Mouse (Mus musculus) testis, adult 2 months (tissue): ENCODE results near the gene Wdpcp. TPM values are rescaled to one million over a fixed set of nuclear protein-coding genes. Genes with fewer than 3 reads are reported as not detected.

Experiments
- H3K27ac ChIP-seq: fragments of 200-500 bp; 2 replicates; pipeline ENCODE4 v1.5.1; 2012; ENCODE audit warnings: low read depth, low read length; ENCODE audit not compliant: control insufficient read depth, insufficient read depth
- H3K27me3 ChIP-seq: fragments of 200-500 bp; 2 replicates; pipeline ENCODE4 v1.6.1; 2012; ENCODE audit warnings: mild to moderate bottlenecking, low read length, moderate library complexity; ENCODE audit not compliant: control insufficient read depth, insufficient read depth
- H3K36me3 ChIP-seq: fragments of 200-500 bp; 2 replicates; pipeline ENCODE4 v1.6.1; 2012; ENCODE audit warnings: mild to moderate bottlenecking, low read length; ENCODE audit not compliant: control insufficient read depth, insufficient read depth
- H3K4me1 ChIP-seq: fragments of 200-500 bp; 2 replicates; pipeline ENCODE4 v1.6.1; 2012; ENCODE audit warnings: low read length; ENCODE audit not compliant: control insufficient read depth, insufficient read depth
- H3K4me3 ChIP-seq: fragments of 200-500 bp; 2 replicates; pipeline ENCODE4 v1.5.1; 2012; ENCODE audit warnings: low read depth, mild to moderate bottlenecking, low read length, moderate library complexity, mixed read lengths; ENCODE audit not compliant: control insufficient read depth
- CTCF ChIP-seq: fragments of 200-500 bp; IDR thresholded peaks from 2 replicates; pipeline ENCODE4 v1.5.1; 2012; ENCODE audit warnings: low read depth, mild to moderate bottlenecking, inconsistent platforms, low read length, moderate library complexity; ENCODE audit not compliant: control insufficient read depth, insufficient read depth, insufficient replicate concordance
- POLR2A ChIP-seq: fragments of 200-500 bp; IDR thresholded peaks from 2 replicates; pipeline ENCODE4 v1.6.1; 2012; ENCODE audit warnings: low read depth, mild to moderate bottlenecking, inconsistent platforms, low read length, moderate library complexity; ENCODE audit not compliant: control insufficient read depth
- polyA plus RNA-seq: library from polyadenylated mRNA; depleted of rRNA; stranded (reverse); fragments of >200 nt; gene quantifications from 2 replicates; pipeline ENCODE4 v1.2.3, GENCODE M21; 2012; rRNA removed

The Wdpcp gene
- polyA plus RNA-seq, 1 experiment, result 34.0 TPM

DNA sequence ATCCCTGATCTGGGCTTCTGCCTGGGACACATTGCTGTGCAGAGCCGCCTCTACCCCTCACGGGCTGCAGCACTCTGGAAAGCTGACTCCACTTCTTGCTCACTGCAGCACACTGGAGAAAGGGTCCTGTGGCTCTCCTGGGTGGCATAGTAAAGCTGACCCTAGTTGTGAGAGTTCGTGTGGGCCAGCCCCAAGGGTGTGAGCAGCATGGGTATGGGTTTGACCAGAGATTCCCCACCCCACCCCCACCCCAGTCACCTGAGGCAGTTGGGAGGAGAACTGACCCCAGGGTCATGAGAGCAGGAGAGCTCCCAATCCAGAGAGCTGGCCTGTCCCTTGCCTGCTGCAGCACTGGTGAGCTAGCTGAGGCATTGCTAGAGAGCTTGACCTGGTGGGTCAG lies 296.6 kb downstream of the Wdpcp start:
- H3K27ac ChIP-seq, result no peak overlapping the region

DNA sequence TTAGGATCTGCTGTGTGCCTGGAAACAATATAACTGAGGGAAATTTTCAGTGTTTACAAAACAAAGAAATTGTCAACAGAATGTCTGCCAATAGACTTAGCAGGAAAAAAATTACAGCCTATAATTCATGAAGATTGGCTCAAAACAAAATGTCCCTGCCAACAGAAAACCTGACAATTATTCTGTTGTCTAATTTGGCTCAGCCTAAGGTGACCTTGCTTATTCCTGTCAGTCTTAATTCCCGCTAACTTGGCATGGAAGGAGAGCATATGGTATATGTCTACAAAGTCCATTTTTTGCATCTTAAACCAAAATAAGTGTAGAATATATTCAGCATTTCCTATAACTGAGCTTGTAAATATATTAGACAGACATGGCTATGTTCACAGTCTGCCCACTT lies 298.8 kb downstream of the Wdpcp start:
- Histone ChIP-seq H3K36me3 (no peaks in the 10 kb centered on the region), H3K27ac (no peak overlapping the region), H3K4me1 (no peaks in the 10 kb centered on the region), H3K27me3 (no peaks in the 10 kb centered on the region), H3K4me3 (no peak overlapping the region)
- TF ChIP-seq POLR2A (no peak), CTCF (no peak)

More for the DNA sequence above, 296.6 kb downstream of the Wdpcp start:
- Histone ChIP-seq H3K4me1 (no peaks in the 10 kb centered on the region), H3K4me3 (no peak overlapping the region), H3K36me3 (no peaks in the 10 kb centered on the region), H3K27me3 (no peaks in the 10 kb centered on the region)
- no peak for TF ChIP-seq CTCF
- no peak for TF ChIP-seq POLR2A

DNA sequence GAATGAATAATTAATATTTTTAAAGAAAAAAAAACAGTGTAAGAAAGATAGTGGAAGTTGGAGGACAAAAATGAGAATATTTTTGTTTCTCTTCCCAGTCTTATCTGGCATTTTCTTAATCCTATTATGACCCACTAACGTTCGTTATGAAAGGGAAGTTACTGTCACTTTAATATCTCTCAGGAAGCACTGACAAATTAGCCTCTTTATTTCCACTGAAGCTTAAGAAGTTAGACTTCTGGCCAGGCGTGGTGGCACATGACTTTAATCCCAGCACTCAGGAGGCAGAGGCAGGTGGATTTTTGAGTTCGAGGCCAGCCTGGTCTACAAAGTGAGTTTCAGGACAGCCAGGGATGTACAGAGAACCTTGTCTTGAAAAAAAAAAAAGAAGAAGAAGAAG lies 299.7 kb downstream of the Wdpcp start:
- H3K27me3 ChIP-seq, result no peaks in the 10 kb centered on the region
- no peak for TF ChIP-seq CTCF
- TF ChIP-seq POLR2A, result no peak
- no peaks in the 10 kb centered on the region for H3K36me3 ChIP-seq
- H3K4me1 ChIP-seq, result no peaks in the 10 kb centered on the region
- H3K4me3 ChIP-seq, result no peak overlapping the region
- H3K27ac ChIP-seq, result no peak overlapping the region

DNA sequence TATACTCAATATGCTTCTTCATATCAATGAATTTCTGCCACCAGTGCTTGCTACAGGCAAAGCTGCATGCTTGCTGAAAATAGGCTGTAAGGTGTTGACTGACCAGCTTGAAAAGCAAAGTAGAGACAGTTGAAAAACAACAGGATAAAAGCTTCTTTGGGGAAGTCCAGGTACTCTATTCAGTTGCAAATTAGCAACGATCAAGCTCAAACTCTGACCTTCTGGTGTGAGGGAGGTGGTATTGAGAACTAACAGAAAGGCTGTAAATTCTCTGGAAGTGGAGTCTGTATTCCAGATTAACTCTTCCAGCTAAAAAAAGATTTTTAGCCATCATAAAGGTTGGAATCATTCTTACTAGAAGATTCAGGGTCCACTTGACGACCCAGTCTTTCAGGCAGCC lies 303.0 kb downstream of the Wdpcp start:
- TF ChIP-seq CTCF, result no peak
- Histone ChIP-seq H3K4me1 (no peaks in the 10 kb centered on the region), H3K36me3 (no peaks in the 10 kb centered on the region), H3K27me3 (no peaks in the 10 kb centered on the region), H3K4me3 (no peak overlapping the region), H3K27ac (no peak overlapping the region)

DNA sequence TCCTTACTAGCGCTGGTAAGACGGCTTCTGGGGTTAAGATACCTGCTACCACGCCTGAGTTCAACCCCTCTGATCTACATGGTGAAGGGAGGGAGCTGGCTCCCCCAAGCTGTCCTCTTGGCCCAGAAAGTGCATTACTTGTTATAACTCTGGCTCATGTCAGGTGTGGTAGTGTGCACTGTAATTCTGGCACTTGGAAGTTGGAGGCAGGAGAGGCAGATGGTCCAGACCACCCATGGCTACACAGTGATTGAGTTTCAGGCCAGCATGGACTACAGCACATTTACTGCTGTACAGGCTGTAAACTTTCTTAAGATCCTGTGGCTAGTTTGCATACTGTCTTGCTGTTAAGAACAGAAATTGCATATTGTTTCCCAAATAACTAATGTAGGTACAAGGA lies 322.7 kb downstream of the Wdpcp start:
- H3K4me3 ChIP-seq, result no peak overlapping the region
- no peaks in the 10 kb centered on the region for H3K27me3 ChIP-seq
- H3K27ac ChIP-seq, result no peak overlapping the region
- no peaks in the 10 kb centered on the region for H3K36me3 ChIP-seq
- H3K4me1 ChIP-seq, result no peaks in the 10 kb centered on the region
- TF ChIP-seq POLR2A, result no peak
- no peak for TF ChIP-seq CTCF

DNA sequence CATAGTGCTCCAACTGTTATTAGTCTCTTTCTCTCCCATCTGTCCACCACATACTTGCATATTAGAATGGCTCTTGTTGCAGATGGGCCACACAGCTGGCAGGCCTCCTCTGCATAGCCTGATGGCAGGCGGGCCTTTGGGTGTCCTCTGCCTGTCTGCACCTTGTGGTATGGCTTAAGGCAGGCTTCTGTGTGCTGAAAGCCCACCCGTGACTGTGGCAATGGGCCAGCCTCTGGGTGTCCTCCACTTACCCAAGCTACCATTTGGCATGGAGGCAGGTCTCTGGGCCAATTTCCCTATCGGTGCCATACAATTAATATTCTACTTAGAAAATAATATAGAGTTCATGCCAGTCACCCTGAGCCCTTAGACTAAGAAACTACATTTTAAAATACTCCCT lies 350.5 kb downstream of the Wdpcp start:
- Histone ChIP-seq H3K4me3 (no peak overlapping the region), H3K4me1 (no peaks in the 10 kb centered on the region), H3K27me3 (no peaks in the 10 kb centered on the region), H3K27ac (no peak overlapping the region), H3K36me3 (no peaks in the 10 kb centered on the region)
- no peak for TF ChIP-seq CTCF

Other genes with a start within 250 kb of the Wdpcp start
- gene Ugp2, start 201.0 kb upstream of the Wdpcp start, polyA plus RNA-seq, result 6.8 and 9.5 TPM in 2 replicates
- 24.0 and 28.2 TPM in 2 replicates for gene Mdh1, start 132 bp downstream of the Wdpcp start, polyA plus RNA-seq